Comparison of ENCODE assay signal across 8 mouse cellular contexts in genomic region chr7:45338161-45338911, GRCm38 (mm10). TPM values are rescaled to one million over a fixed set of nuclear protein-coding genes. Genes with fewer than 3 reads are reported as not detected.
A peak's percentile ranks its signal among the peaks of the same experiment; 100 is the strongest.
DNase-seq lines count a peak whose midpoint lies in the region; ATAC-seq and TF ChIP-seq lines count a peak whose summit lies in the region.

No protein-coding gene starts in this region.

- WGBS in cerebellum, adult 2 months, result 14% methylated on average over 14 of the region's 14 CpGs
- WGBS in forebrain, embryonic 15.5 days, result 5% methylated on average over 14 of the region's 14 CpGs
- WGBS in stomach, embryonic 16.5 days, result 4% methylated on average over 14 of the region's 14 CpGs

- H3K4me2 ChIP-seq in forebrain, embryonic 15.5 days (replicated peaks), result peak overlapping the region; percentile 72; the same call in 1 of the 2 replicates
- H3K4me2 ChIP-seq in stomach, embryonic 16.5 days (ENCODE audit: low read depth, low read length), result peak overlapping the region; percentile 72

- DNase-seq in cerebellum, adult 2 months, result peak; percentile 40 to 46
- DNase-seq in cerebellum, adult 11 months, result no peak
- DNase-seq in kidney, postnatal 10 days, result peak; percentile 78
- DNase-seq in lung, postnatal 36 days, result peak; percentile 76
- no peak for DNase-seq in Muller cell, postnatal 12 days (ENCODE audit: inconsistent ontology term)

- H3K36me3 ChIP-seq in forebrain, embryonic 15.5 days, result no peaks in the 10 kb centered on the region
- no peaks in the 10 kb centered on the region for H3K36me3 ChIP-seq in stomach, embryonic 16.5 days (ENCODE audit: control insufficient read depth, insufficient read depth, low read length)

- no peak overlapping the region for H3K9ac ChIP-seq in forebrain, embryonic 15.5 days (replicated peaks)
- 0 out of 2 replicates have a peak overlapping the region, but pooled peaks have one; percentile 11 for H3K9ac ChIP-seq in stomach, embryonic 16.5 days (ENCODE audit: low read length)

- no peak overlapping the region for H3K27ac ChIP-seq in cerebellum, adult 2 months (ENCODE audit: insufficient read depth, low read length)
- no peak overlapping the region for H3K27ac ChIP-seq in forebrain, embryonic 15.5 days (replicated peaks)
- H3K27ac ChIP-seq in stomach, embryonic 16.5 days (ENCODE audit: low read length), result peak overlapping the region; percentile 59

- TF ChIP-seq POLR2A in cerebellum, adult 2 months (IDR thresholded peaks at IDR 0.05; ENCODE audit: borderline replicate concordance, insufficient read depth, low read length), result no peak

- no peaks in the 10 kb centered on the region for H3K27me3 ChIP-seq in cerebellum, adult 2 months (ENCODE audit: control insufficient read depth, insufficient read depth, low read length)
- H3K27me3 ChIP-seq in forebrain, embryonic 15.5 days, result peaks cover 11% of the 10 kb centered on the region; the same call in 1 of the 2 replicates
- H3K27me3 ChIP-seq in stomach, embryonic 16.5 days (ENCODE audit: control insufficient read depth, insufficient read depth, low read length), result no peaks in the 10 kb centered on the region

- H3K4me3 ChIP-seq in cerebellum, adult 2 months (replicated peaks; ENCODE audit: insufficient read depth, low read depth, low read length), result no peak overlapping the region
- no peak overlapping the region for H3K4me3 ChIP-seq in forebrain, embryonic 15.5 days
- peak overlapping the region; percentile 52 for H3K4me3 ChIP-seq in stomach, embryonic 16.5 days (replicated peaks; ENCODE audit: low read length)

- H3K4me1 ChIP-seq in cerebellum, adult 2 months (ENCODE audit: control insufficient read depth, insufficient read depth, low read length), result peaks cover 6% of the 10 kb centered on the region
- peaks cover 37% of the 10 kb centered on the region for H3K4me1 ChIP-seq in forebrain, embryonic 15.5 days
- peaks cover 49% of the 10 kb centered on the region for H3K4me1 ChIP-seq in stomach, embryonic 16.5 days (ENCODE audit: control insufficient read depth, insufficient read depth, low read length)

- H3K9me3 ChIP-seq in forebrain, embryonic 15.5 days, result no peaks in the 10 kb centered on the region
- H3K9me3 ChIP-seq in stomach, embryonic 16.5 days (replicated peaks; ENCODE audit: control insufficient read depth, low read length), result no peaks in the 10 kb centered on the region

- no peak for TF ChIP-seq CTCF in cerebellum, adult 2 months (IDR thresholded peaks at IDR 0.05; ENCODE audit: borderline replicate concordance, insufficient read depth, low read depth, low read length)

- ATAC-seq in CD4-positive, CD25-positive, alpha-beta regulatory T cell, adult 4 months, result peak; percentile 12
- ATAC-seq in forebrain, embryonic 15.5 days (replicated peaks), result no peak
- ATAC-seq in stomach, embryonic 16.5 days (ENCODE audit: insufficient read depth, low FRiP score), result peak; percentile 32; the same call in 1 of the 2 replicates

RNA-seq across cellular contexts. Expression of gene Hrc, which starts 3.2 kb away (rescaled TPM):
- 0.11 and 0.31 TPM in 2 replicates for polyA plus RNA-seq in cerebellum, adult 2 months (2012; rRNA removed)
- not detected for polyA plus RNA-seq in CD4-positive, CD25-positive, alpha-beta regulatory T cell, adult 4 months (2017; shearing (Covaris generic))
- 0.10 and 0.23 TPM in 2 replicates for polyA plus RNA-seq in forebrain, embryonic 15.5 days (2015; fragmentation: Nextera tagmentation; extraction: Ambion mirVana)
- polyA plus RNA-seq in stomach, embryonic 16.5 days (2015; fragmentation: Nextera tagmentation; extraction: Ambion mirVana), result 1.0 and 3.1 TPM in 2 replicates

RNA-seq across cellular contexts. Expression of gene Trpm4, which starts 4.8 kb away (rescaled TPM):
- 17.5 and 18.9 TPM in 2 replicates for polyA plus RNA-seq in cerebellum, adult 2 months (2012; rRNA removed)
- polyA plus RNA-seq in CD4-positive, CD25-positive, alpha-beta regulatory T cell, adult 4 months (2017; shearing (Covaris generic)), result 10 to 100 TPM; 11.7 to 15.9 TPM
- polyA plus RNA-seq in forebrain, embryonic 15.5 days (2015; fragmentation: Nextera tagmentation; extraction: Ambion mirVana), result 9.3 and 11.0 TPM in 2 replicates
- 30.1 and 32.2 TPM in 2 replicates for polyA plus RNA-seq in stomach, embryonic 16.5 days (2015; fragmentation: Nextera tagmentation; extraction: Ambion mirVana)

RNA-seq across cellular contexts. Expression of gene Ppfia3, which starts 28.5 kb away (rescaled TPM):
- 84.3 and 85.9 TPM in 2 replicates for polyA plus RNA-seq in cerebellum, adult 2 months (2012; rRNA removed)
- polyA plus RNA-seq in CD4-positive, CD25-positive, alpha-beta regulatory T cell, adult 4 months (2017; shearing (Covaris generic)), result not detected
- 18.3 and 20.1 TPM in 2 replicates for polyA plus RNA-seq in forebrain, embryonic 15.5 days (2015; fragmentation: Nextera tagmentation; extraction: Ambion mirVana)
- 5.5 and 6.3 TPM in 2 replicates for polyA plus RNA-seq in stomach, embryonic 16.5 days (2015; fragmentation: Nextera tagmentation; extraction: Ambion mirVana)

RNA-seq across cellular contexts. Expression of gene Lin7b, which starts 32.0 kb away (rescaled TPM):
- polyA plus RNA-seq in cerebellum, adult 2 months (2012; rRNA removed), result 92.6 and 103 TPM in 2 replicates
- polyA plus RNA-seq in CD4-positive, CD25-positive, alpha-beta regulatory T cell, adult 4 months (2017; shearing (Covaris generic)), result not detected
- polyA plus RNA-seq in forebrain, embryonic 15.5 days (2015; fragmentation: Nextera tagmentation; extraction: Ambion mirVana), result 9.1 and 10.5 TPM in 2 replicates
- 4.6 and 5.5 TPM in 2 replicates for polyA plus RNA-seq in stomach, embryonic 16.5 days (2015; fragmentation: Nextera tagmentation; extraction: Ambion mirVana)

RNA-seq across cellular contexts. Expression of gene Snrnp70, which starts 57.2 kb away (rescaled TPM):
- polyA plus RNA-seq in cerebellum, adult 2 months (2012; rRNA removed), result 807 and 849 TPM in 2 replicates
- 100 to 1,000 TPM in 1 of 2 experiments, 10 to 100 TPM in 1; 82.1 to 130 TPM for polyA plus RNA-seq in CD4-positive, CD25-positive, alpha-beta regulatory T cell, adult 4 months (2017; shearing (Covaris generic))
- polyA plus RNA-seq in forebrain, embryonic 15.5 days (2015; fragmentation: Nextera tagmentation; extraction: Ambion mirVana), result 220 and 231 TPM in 2 replicates
- polyA plus RNA-seq in stomach, embryonic 16.5 days (2015; fragmentation: Nextera tagmentation; extraction: Ambion mirVana), result 150 and 162 TPM in 2 replicates

Comparison
In these comparisons a context has a peak if more than half of its experiments do, and no peak if none do; other contexts are left out.
1. DNase-seq: peak in cerebellum, adult 2 months (2 of 2), kidney, postnatal 10 days (single experiment) and lung, postnatal 36 days (single experiment); none in cerebellum, adult 11 months (single experiment) and Muller cell, postnatal 12 days (single experiment).